Mouse (Mus musculus): ENCODE data around the gene Grm1. TPM values are rescaled to one million over a fixed set of nuclear protein-coding genes. Genes with fewer than 3 reads are reported as not detected.

Grm1 gene
- total and polyA plus RNA-seq, 2 experiments, result not detected

DNA sequence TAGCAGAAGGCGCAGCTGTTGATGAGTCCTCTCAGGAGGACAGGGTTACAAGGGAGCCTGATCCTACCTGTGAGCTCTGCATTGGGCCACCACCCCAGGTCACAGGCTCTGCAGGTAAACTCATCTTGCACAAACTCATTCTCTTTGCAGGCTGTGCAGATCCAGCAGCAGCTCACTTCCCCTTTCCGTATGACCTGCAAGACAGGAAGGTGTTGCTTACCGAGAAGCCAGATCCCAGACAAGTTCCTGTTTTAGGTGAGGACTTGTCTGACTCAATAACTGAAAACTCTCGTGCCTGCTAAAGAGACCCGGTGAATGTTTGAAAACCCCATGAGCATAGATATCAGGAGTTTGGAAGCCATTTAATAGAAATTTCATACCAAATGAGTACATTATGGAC lies 349.1 kb downstream of the Grm1 start:
- Histone ChIP-seq H3K4me3 (ENCODE audit: insufficient read depth, low read depth, low read length) (no peak overlapping the region), H3K4me1 (ENCODE audit: control insufficient read depth, insufficient read depth, low read length) (no peaks in the 10 kb centered on the region), H3K27me3 (ENCODE audit: control insufficient read depth, insufficient read depth, low read length) (no peaks in the 10 kb centered on the region), H3K36me3 (ENCODE audit: control insufficient read depth, insufficient read depth, low read length) (no peaks in the 10 kb centered on the region), H3K27ac (replicated peaks; ENCODE audit: insufficient read depth, low read depth, low read length) (no peak overlapping the region), H3K9ac (ENCODE audit: low read depth, low read length) (no peak overlapping the region), H3K79me2 (ENCODE audit: control insufficient read depth, insufficient read depth, low read length) (no peaks in the 10 kb centered on the region)
- WGBS, result 79% methylated on average over 5 of the region's 5 CpGs
- no peak for TF ChIP-seq CTCF (IDR thresholded peaks at IDR 0.05; ENCODE audit: low read depth, low read length)
- TF ChIP-seq POLR2A (IDR thresholded peaks at IDR 0.05; ENCODE audit: extremely low read depth, insufficient read depth, low read length), result no peak
- no peak for DNase-seq (ENCODE audit: extremely low read depth, low read depth, low spot score)

DNA sequence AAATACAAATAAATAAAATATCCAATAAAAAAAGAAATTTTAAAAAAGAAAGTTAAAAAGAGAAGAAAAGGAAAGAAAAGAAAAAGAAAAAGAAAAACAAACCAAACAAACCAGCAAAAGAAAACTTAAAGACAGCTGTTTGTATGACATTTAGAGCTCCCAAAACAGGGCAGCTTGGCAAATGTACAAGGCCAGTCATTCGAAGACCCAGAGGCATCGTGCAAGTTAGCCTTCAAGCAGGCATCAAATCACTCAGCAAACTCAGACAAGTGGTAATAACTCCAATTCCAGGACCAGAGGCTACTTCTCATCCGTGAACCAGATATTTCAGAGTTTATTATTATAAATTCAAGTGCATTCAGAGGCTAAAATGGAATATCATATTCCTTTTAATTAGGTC lies 355.7 kb downstream of the Grm1 start:
- H3K27me3 ChIP-seq (ENCODE audit: control insufficient read depth, insufficient read depth, low read length), result no peaks in the 10 kb centered on the region
- 76% methylated on average over 3 of the region's 3 CpGs for whole genome bisulfite sequencing
- H3K4me1 ChIP-seq (ENCODE audit: control insufficient read depth, insufficient read depth, low read length), result no peaks in the 10 kb centered on the region
- no peaks in the 10 kb centered on the region for H3K79me2 ChIP-seq (ENCODE audit: control insufficient read depth, insufficient read depth, low read length)
- no peaks in the 10 kb centered on the region for H3K36me3 ChIP-seq (ENCODE audit: control insufficient read depth, insufficient read depth, low read length)
- no peak overlapping the region for H3K4me3 ChIP-seq (ENCODE audit: insufficient read depth, low read depth, low read length)
- DNase-seq (ENCODE audit: extremely low read depth, low read depth, low spot score), result no peak
- no peak overlapping the region for H3K9ac ChIP-seq (ENCODE audit: low read depth, low read length)
- no peak for TF ChIP-seq CTCF (IDR thresholded peaks at IDR 0.05; ENCODE audit: low read depth, low read length)
- H3K27ac ChIP-seq (replicated peaks; ENCODE audit: insufficient read depth, low read depth, low read length), result no peak overlapping the region

DNA sequence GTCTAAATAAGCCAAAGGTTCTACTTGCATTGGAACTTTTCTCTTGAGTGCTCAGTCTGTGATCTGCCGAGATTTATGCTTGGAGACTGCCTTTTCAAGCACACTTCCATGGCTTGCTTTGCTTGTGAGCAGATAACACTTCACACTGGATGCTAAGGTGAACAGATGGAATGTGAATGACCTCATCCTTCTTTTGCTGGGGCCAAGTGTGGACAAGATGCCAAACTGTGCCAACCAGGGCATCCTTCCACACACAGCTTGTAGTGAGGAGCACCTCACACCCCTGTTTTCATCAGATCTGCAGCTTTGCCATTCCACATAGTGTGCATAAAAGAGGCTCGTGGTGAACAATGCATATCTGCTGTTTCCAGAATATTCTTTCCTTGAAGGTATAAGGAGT lies 371.3 kb downstream of the Grm1 start:
- H3K27me3 ChIP-seq (ENCODE audit: control insufficient read depth, insufficient read depth, low read length), result no peaks in the 10 kb centered on the region
- H3K4me3 ChIP-seq (ENCODE audit: insufficient read depth, low read depth, low read length), result no peak overlapping the region
- DNase-seq (ENCODE audit: extremely low read depth, low read depth, low spot score), result no peak
- TF ChIP-seq POLR2A (IDR thresholded peaks at IDR 0.05; ENCODE audit: extremely low read depth, insufficient read depth, low read length) (no peak), CTCF (IDR thresholded peaks at IDR 0.05; ENCODE audit: low read depth, low read length) (no peak)
- H3K4me1 ChIP-seq (ENCODE audit: control insufficient read depth, insufficient read depth, low read length), result no peaks in the 10 kb centered on the region
- no peaks in the 10 kb centered on the region for H3K79me2 ChIP-seq (ENCODE audit: control insufficient read depth, insufficient read depth, low read length)
- no peaks in the 10 kb centered on the region for H3K36me3 ChIP-seq (ENCODE audit: control insufficient read depth, insufficient read depth, low read length)
- no peak overlapping the region for H3K27ac ChIP-seq (replicated peaks; ENCODE audit: insufficient read depth, low read depth, low read length)
- no peak overlapping the region for H3K9ac ChIP-seq (ENCODE audit: low read depth, low read length)
- WGBS, result 63% methylated on average over 2 of the region's 2 CpGs

- TF ChIP-seq CTCF (IDR thresholded peaks at IDR 0.05; ENCODE audit: low read depth, low read length) (no peak), POLR2A (IDR thresholded peaks at IDR 0.05; ENCODE audit: extremely low read depth, insufficient read depth, low read length) (no peak)
- Histone ChIP-seq H3K27me3 (ENCODE audit: control insufficient read depth, insufficient read depth, low read length) (no peaks in the 10 kb centered on the region), H3K4me3 (ENCODE audit: insufficient read depth, low read depth, low read length) (no peak overlapping the region), H3K36me3 (ENCODE audit: control insufficient read depth, insufficient read depth, low read length) (no peaks in the 10 kb centered on the region), H3K79me2 (ENCODE audit: control insufficient read depth, insufficient read depth, low read length) (no peaks in the 10 kb centered on the region), H3K4me1 (ENCODE audit: control insufficient read depth, insufficient read depth, low read length) (no peaks in the 10 kb centered on the region), H3K27ac (replicated peaks; ENCODE audit: insufficient read depth, low read depth, low read length) (no peak overlapping the region), H3K9ac (ENCODE audit: low read depth, low read length) (no peak overlapping the region)
- DNase-seq (ENCODE audit: extremely low read depth, low read depth, low spot score), result no peak
- WGBS, result 94% methylated on average over 2 of the region's 2 CpGs
Observed at GRCm38 (mm10) chr10:10710359-10710758, 371.8 kb downstream of the Grm1 start.

- WGBS, result 56% methylated on average over 1 of the region's 1 CpGs
- H3K9ac ChIP-seq (ENCODE audit: low read depth, low read length), result no peak overlapping the region
- no peaks in the 10 kb centered on the region for H3K27me3 ChIP-seq (ENCODE audit: control insufficient read depth, insufficient read depth, low read length)
- no peaks in the 10 kb centered on the region for H3K79me2 ChIP-seq (ENCODE audit: control insufficient read depth, insufficient read depth, low read length)
- no peak overlapping the region for H3K4me3 ChIP-seq (ENCODE audit: insufficient read depth, low read depth, low read length)
- H3K27ac ChIP-seq (replicated peaks; ENCODE audit: insufficient read depth, low read depth, low read length), result no peak overlapping the region
- H3K4me1 ChIP-seq (ENCODE audit: control insufficient read depth, insufficient read depth, low read length), result no peaks in the 10 kb centered on the region
- no peaks in the 10 kb centered on the region for H3K36me3 ChIP-seq (ENCODE audit: control insufficient read depth, insufficient read depth, low read length)
- DNase-seq (ENCODE audit: extremely low read depth, low read depth, low spot score), result no peak
- TF ChIP-seq POLR2A (IDR thresholded peaks at IDR 0.05; ENCODE audit: extremely low read depth, insufficient read depth, low read length), result no peak
- no peak for TF ChIP-seq CTCF (IDR thresholded peaks at IDR 0.05; ENCODE audit: low read depth, low read length)
Observed at GRCm38 (mm10) chr10:10708031-10708430, 374.1 kb downstream of the Grm1 start.

- TF ChIP-seq POLR2A (IDR thresholded peaks at IDR 0.05; ENCODE audit: extremely low read depth, insufficient read depth, low read length) (no peak), CTCF (IDR thresholded peaks at IDR 0.05; ENCODE audit: low read depth, low read length) (no peak)
Observed at GRCm38 (mm10) chr10:10701326-10701725, 380.8 kb downstream of the Grm1 start.

More at GRCm38 (mm10) chr10:10701326-10701725, 380.8 kb downstream of the Grm1 start:
- Histone ChIP-seq H3K4me3 (ENCODE audit: insufficient read depth, low read depth, low read length) (no peak overlapping the region), H3K79me2 (ENCODE audit: control insufficient read depth, insufficient read depth, low read length) (no peaks in the 10 kb centered on the region), H3K4me1 (ENCODE audit: control insufficient read depth, insufficient read depth, low read length) (no peaks in the 10 kb centered on the region), H3K36me3 (ENCODE audit: control insufficient read depth, insufficient read depth, low read length) (no peaks in the 10 kb centered on the region), H3K27ac (replicated peaks; ENCODE audit: insufficient read depth, low read depth, low read length) (no peak overlapping the region), H3K27me3 (ENCODE audit: control insufficient read depth, insufficient read depth, low read length) (no peaks in the 10 kb centered on the region), H3K9ac (ENCODE audit: low read depth, low read length) (no peak overlapping the region)
- no peak for DNase-seq (ENCODE audit: extremely low read depth, low read depth, low spot score)
- WGBS, result 65% methylated on average over 1 of the region's 1 CpGs
